Mouse (Mus musculus): ENCODE data around the gene Gcnt3. TPM values are rescaled to one million over a fixed set of nuclear protein-coding genes. Genes with fewer than 3 reads are reported as not detected.
A peak's percentile ranks its signal among the peaks of the same experiment; 100 is the strongest.

Gcnt3 gene
- polyA plus RNA-seq, 1 experiment = not detected

- Histone ChIP-seq H3K4me1 (ENCODE audit: control insufficient read depth) (peaks cover 40% of the 10 kb centered on the region), H3K27me3 (ENCODE audit: control insufficient read depth) (no peaks in the 10 kb centered on the region), H3K36me3 (ENCODE audit: control insufficient read depth) (no peaks in the 10 kb centered on the region), H3K9me3 (ENCODE audit: control insufficient read depth, low read length) (no peaks in the 10 kb centered on the region), H3K4me3 (replicated peaks) (no peak overlapping the region)
- TF ChIP-seq GATA1 (IDR thresholded peaks at IDR 0.05; ENCODE audit: low read length) (no peak), TAL1 (IDR thresholded peaks at IDR 0.05; ENCODE audit: low read length) (no peak)
Measured at GRCm38 (mm10) chr9:70048280-70048679, 10.4 kb upstream of the Gcnt3 start.

- Histone ChIP-seq H3K36me3 (ENCODE audit: control insufficient read depth) (no peaks in the 10 kb centered on the region), H3K4me3 (replicated peaks) (no peak overlapping the region), H3K27me3 (ENCODE audit: control insufficient read depth) (no peaks in the 10 kb centered on the region), H3K9me3 (ENCODE audit: control insufficient read depth, low read length) (no peaks in the 10 kb centered on the region), H3K4me1 (ENCODE audit: control insufficient read depth) (peaks cover 43% of the 10 kb centered on the region)
- TF ChIP-seq TAL1 (IDR thresholded peaks at IDR 0.05; ENCODE audit: low read length) (no peak), GATA1 (IDR thresholded peaks at IDR 0.05; ENCODE audit: low read length) (no peak)
Measured at GRCm38 (mm10) chr9:70047839-70048238, 10.0 kb upstream of the Gcnt3 start.

DNA sequence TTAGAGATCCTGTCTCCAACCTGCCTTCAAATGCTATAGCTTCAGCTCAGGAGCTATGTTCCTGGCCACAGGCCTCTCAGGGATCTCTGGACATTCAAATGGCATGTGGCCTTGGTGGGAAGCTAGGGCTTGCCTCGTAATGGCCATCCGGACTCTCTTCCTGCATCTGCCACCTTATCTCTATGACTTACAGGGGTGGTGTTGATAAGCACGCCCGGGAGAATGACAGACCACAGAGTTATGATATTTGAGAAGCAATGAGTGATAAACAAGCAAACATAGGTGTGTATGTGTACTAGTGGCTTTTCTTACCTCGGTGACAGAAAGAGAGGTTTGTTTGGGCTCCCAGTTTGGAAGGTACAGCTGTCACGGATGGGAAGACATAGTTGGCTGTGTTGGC is 8.4 kb upstream of the Gcnt3 start:
- H3K27me3 ChIP-seq (ENCODE audit: control insufficient read depth) = no peaks in the 10 kb centered on the region
- TF ChIP-seq GATA1 (IDR thresholded peaks at IDR 0.05; ENCODE audit: low read length) (peak; percentile 24; the same call in 1 of the 2 replicates), TAL1 (IDR thresholded peaks at IDR 0.05; ENCODE audit: low read length) (no peak)
- H3K4me3 ChIP-seq (replicated peaks) = no peak overlapping the region
- no peaks in the 10 kb centered on the region for H3K36me3 ChIP-seq (ENCODE audit: control insufficient read depth)
- no peaks in the 10 kb centered on the region for H3K9me3 ChIP-seq (ENCODE audit: control insufficient read depth, low read length)
- H3K4me1 ChIP-seq (ENCODE audit: control insufficient read depth) = peaks cover 49% of the 10 kb centered on the region

GRCm38 (mm10) chr9:70044865-70045264 is 7.0 kb upstream of the Gcnt3 start:
- Histone ChIP-seq H3K36me3 (ENCODE audit: control insufficient read depth) (no peaks in the 10 kb centered on the region), H3K4me1 (ENCODE audit: control insufficient read depth) (peaks cover 49% of the 10 kb centered on the region), H3K4me3 (replicated peaks) (no peak overlapping the region), H3K9me3 (ENCODE audit: control insufficient read depth, low read length) (no peaks in the 10 kb centered on the region), H3K27me3 (ENCODE audit: control insufficient read depth) (no peaks in the 10 kb centered on the region)
- TF ChIP-seq GATA1 (IDR thresholded peaks at IDR 0.05; ENCODE audit: low read length) (no peak), TAL1 (IDR thresholded peaks at IDR 0.05; ENCODE audit: low read length) (no peak)

- Histone ChIP-seq H3K4me3 (replicated peaks) (no peak overlapping the region), H3K9me3 (ENCODE audit: control insufficient read depth, low read length) (peaks cover 2% of the 10 kb centered on the region; the same call in 1 of the 2 replicates), H3K36me3 (ENCODE audit: control insufficient read depth) (no peaks in the 10 kb centered on the region), H3K27me3 (ENCODE audit: control insufficient read depth) (no peaks in the 10 kb centered on the region), H3K4me1 (ENCODE audit: control insufficient read depth) (peaks cover 49% of the 10 kb centered on the region)
- TF ChIP-seq GATA1 (IDR thresholded peaks at IDR 0.05; ENCODE audit: low read length) (no peak), TAL1 (IDR thresholded peaks at IDR 0.05; ENCODE audit: low read length) (no peak)
Measured at GRCm38 (mm10) chr9:70042935-70043334, 5.0 kb upstream of the Gcnt3 start.

GRCm38 (mm10) chr9:70042137-70042536 is 4.2 kb upstream of the Gcnt3 start:
- H3K27me3 ChIP-seq (ENCODE audit: control insufficient read depth) = 0 out of 2 replicates have a peak, but pooled peaks cover 3% of the 10 kb centered on the region
- no peak overlapping the region for H3K4me3 ChIP-seq (replicated peaks)
- TF ChIP-seq GATA1 (IDR thresholded peaks at IDR 0.05; ENCODE audit: low read length) (no peak), TAL1 (IDR thresholded peaks at IDR 0.05; ENCODE audit: low read length) (no peak)
- no peaks in the 10 kb centered on the region for H3K36me3 ChIP-seq (ENCODE audit: control insufficient read depth)
- H3K9me3 ChIP-seq (ENCODE audit: control insufficient read depth, low read length) = peaks cover 2% of the 10 kb centered on the region; the same call in 1 of the 2 replicates
- peaks cover 44% of the 10 kb centered on the region for H3K4me1 ChIP-seq (ENCODE audit: control insufficient read depth)

DNA sequence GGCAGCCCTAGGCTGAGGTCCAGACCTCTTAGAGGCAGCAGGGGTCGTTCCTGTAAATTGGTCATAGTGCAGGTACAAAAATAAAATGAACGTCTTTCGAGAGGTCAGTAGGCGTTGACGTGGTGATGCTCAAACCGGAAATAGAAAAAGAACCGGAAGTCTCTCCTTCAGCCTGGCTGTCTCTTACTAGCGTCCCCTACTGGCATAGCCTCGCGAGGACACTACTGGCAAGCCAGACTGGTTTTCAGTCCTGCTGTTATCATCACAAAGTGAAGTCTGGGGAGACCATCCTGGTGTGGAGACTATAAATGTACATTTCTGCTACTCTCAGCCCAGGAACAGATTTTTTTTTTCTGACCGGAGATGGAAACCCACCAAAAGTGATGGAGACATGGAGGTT is 2.7 kb upstream of the Gcnt3 start:
- peaks cover 30% of the 10 kb centered on the region for H3K4me1 ChIP-seq (ENCODE audit: control insufficient read depth)
- H3K4me3 ChIP-seq (replicated peaks) = no peak overlapping the region
- H3K9me3 ChIP-seq (ENCODE audit: control insufficient read depth, low read length) = peaks cover 2% of the 10 kb centered on the region; the same call in 1 of the 2 replicates
- H3K36me3 ChIP-seq (ENCODE audit: control insufficient read depth) = no peaks in the 10 kb centered on the region
- peaks cover 9% of the 10 kb centered on the region for H3K27me3 ChIP-seq (ENCODE audit: control insufficient read depth)
- TF ChIP-seq GATA1 (IDR thresholded peaks at IDR 0.05; ENCODE audit: low read length) (no peak), TAL1 (IDR thresholded peaks at IDR 0.05; ENCODE audit: low read length) (no peak)

GRCm38 (mm10) chr9:70039597-70040385 is 1.9 kb upstream of the Gcnt3 start:
- peaks cover 15% of the 10 kb centered on the region for H3K27me3 ChIP-seq (ENCODE audit: control insufficient read depth)
- peaks cover 2% of the 10 kb centered on the region; the same call in 1 of the 2 replicates for H3K9me3 ChIP-seq (ENCODE audit: control insufficient read depth, low read length)
- TF ChIP-seq GATA1 (IDR thresholded peaks at IDR 0.05; ENCODE audit: low read length) = no peak
- TF ChIP-seq TAL1 (IDR thresholded peaks at IDR 0.05; ENCODE audit: low read length) = no peak
- no peak overlapping the region for H3K4me3 ChIP-seq (replicated peaks)
- no peaks in the 10 kb centered on the region for H3K36me3 ChIP-seq (ENCODE audit: control insufficient read depth)
- H3K4me1 ChIP-seq (ENCODE audit: control insufficient read depth) = peaks cover 23% of the 10 kb centered on the region

- Histone ChIP-seq H3K36me3 (ENCODE audit: control insufficient read depth) (no peaks in the 10 kb centered on the region), H3K9me3 (ENCODE audit: control insufficient read depth, low read length) (peaks cover 2% of the 10 kb centered on the region; the same call in 1 of the 2 replicates), H3K4me1 (ENCODE audit: control insufficient read depth) (no peaks in the 10 kb centered on the region), H3K4me3 (replicated peaks) (no peak overlapping the region), H3K27me3 (ENCODE audit: control insufficient read depth) (peaks cover 25% of the 10 kb centered on the region)
- TF ChIP-seq TAL1 (IDR thresholded peaks at IDR 0.05; ENCODE audit: low read length) (no peak), GATA1 (IDR thresholded peaks at IDR 0.05; ENCODE audit: low read length) (no peak)
Measured at GRCm38 (mm10) chr9:70036646-70037045, 1.2 kb downstream of the Gcnt3 start.

Data from erythroblast, embryonic 14.5 days (primary cell).